Mouse (Mus musculus): Measurements from ENCODE around the gene Topors. TPM values are rescaled to one million over a fixed set of nuclear protein-coding genes. Genes with fewer than 3 reads are reported as not detected.

Topors gene
- polyA plus RNA-seq, 1 experiment: 25.5 TPM

- TF ChIP-seq POLR2A (IDR thresholded peaks at IDR 0.05; ENCODE audit: borderline replicate concordance, low read depth, low read length): no peak
- TF ChIP-seq CTCF (IDR thresholded peaks at IDR 0.05; ENCODE audit: low read depth, low read length): no peak
- Histone ChIP-seq H3K4me1 (ENCODE audit: control insufficient read depth, insufficient read depth, low read length) (no peaks in the 10 kb centered on the region), H3K4me3 (ENCODE audit: insufficient read depth, low read length) (no peak overlapping the region), H3K27ac (ENCODE audit: insufficient read depth, low read depth, low read length) (no peak overlapping the region)
Observed at GRCm38 (mm10) chr4:40218382-40218781, 51.3 kb downstream of the Topors start.

GRCm38 (mm10) chr4:40217910-40218309, 51.7 kb downstream of the Topors start:
- TF ChIP-seq CTCF (IDR thresholded peaks at IDR 0.05; ENCODE audit: low read depth, low read length) (no peak), POLR2A (IDR thresholded peaks at IDR 0.05; ENCODE audit: borderline replicate concordance, low read depth, low read length) (no peak)
- Histone ChIP-seq H3K27ac (ENCODE audit: insufficient read depth, low read depth, low read length) (no peak overlapping the region), H3K4me1 (ENCODE audit: control insufficient read depth, insufficient read depth, low read length) (no peaks in the 10 kb centered on the region), H3K4me3 (ENCODE audit: insufficient read depth, low read length) (no peak overlapping the region)

- Histone ChIP-seq H3K4me3 (ENCODE audit: insufficient read depth, low read length) (no peak overlapping the region), H3K27ac (ENCODE audit: insufficient read depth, low read depth, low read length) (no peak overlapping the region), H3K4me1 (ENCODE audit: control insufficient read depth, insufficient read depth, low read length) (no peaks in the 10 kb centered on the region)
- no peak for TF ChIP-seq POLR2A (IDR thresholded peaks at IDR 0.05; ENCODE audit: borderline replicate concordance, low read depth, low read length)
- no peak for TF ChIP-seq CTCF (IDR thresholded peaks at IDR 0.05; ENCODE audit: low read depth, low read length)
Observed at GRCm38 (mm10) chr4:40212177-40212576, 57.5 kb downstream of the Topors start.

Other genes with a start within 250 kb of the Topors start
- 22.1 and 28.8 TPM in 2 replicates for gene Aco1, start 126.8 kb downstream of the Topors start, polyA plus RNA-seq (2012; ENCODE audit: insufficient read depth, insufficient read length, missing spikeins)
- 90.7 and 91.2 TPM in 2 replicates for gene Ddx58, start 30.0 kb downstream of the Topors start, polyA plus RNA-seq (2012; ENCODE audit: insufficient read depth, insufficient read length, missing spikeins)
- 22.6 and 23.6 TPM in 2 replicates for gene Smim27, start 271 bp downstream of the Topors start, polyA plus RNA-seq (2012; ENCODE audit: insufficient read depth, insufficient read length, missing spikeins)
- 73.8 and 76.3 TPM in 2 replicates for gene Ndufb6, start 9.6 kb upstream of the Topors start, polyA plus RNA-seq (2012; ENCODE audit: insufficient read depth, insufficient read length, missing spikeins)
- not detected in 2 replicates for gene Tmem215, start 202.3 kb upstream of the Topors start, polyA plus RNA-seq (2012; ENCODE audit: insufficient read depth, insufficient read length, missing spikeins)